Mouse (Mus musculus) midbrain, postnatal 0 days (tissue): ENCODE data around the gene Usp15. TPM values are rescaled to one million over a fixed set of nuclear protein-coding genes. Genes with fewer than 3 reads are reported as not detected.

Experiments
- ATAC-seq: fragments of 200-750 bp; cut with Nextera tagmentation; 2 replicates; pipeline ENCODE4 v1.8.0; 2017; ENCODE audit warnings: moderate number of reproducible peaks, mild to moderate bottlenecking, moderate TSS enrichment, moderate library complexity; ENCODE audit not compliant: low FRiP score
- DNase-seq: peaks from one replicate; pipeline ENCODE4 v3.0.0-alpha.2; 2015; ENCODE audit warnings: low spot score
- H3K27ac ChIP-seq: fragments of 300-500 bp; sonication (generic); 2 replicates; pipeline ENCODE4 v1.5.1; 2014; ENCODE audit warnings: low read depth, mild to moderate bottlenecking, low read length, mixed read lengths
- H3K27me3 ChIP-seq: fragments of 300-500 bp; sonication (generic); 2 replicates; pipeline ENCODE4 v1.6.1; 2014; ENCODE audit warnings: low read length, control low read depth, mixed read lengths; ENCODE audit not compliant: insufficient read depth
- H3K36me3 ChIP-seq: fragments of 300-500 bp; sonication (generic); 2 replicates; pipeline ENCODE4 v1.6.1; 2014; ENCODE audit warnings: low read length, control low read depth, mixed read lengths; ENCODE audit not compliant: insufficient read depth
- H3K4me1 ChIP-seq: fragments of 300-500 bp; sonication (generic); 2 replicates; pipeline ENCODE4 v1.6.1; 2014; ENCODE audit warnings: mild to moderate bottlenecking, control low read depth, antibody characterized with exemption, low read length, mixed read lengths; ENCODE audit not compliant: insufficient read depth
- H3K4me2 ChIP-seq: fragments of 300-500 bp; sonication (generic); 2 replicates; pipeline ENCODE4 v1.6.1; 2014; ENCODE audit warnings: low read depth, mild to moderate bottlenecking, low read length, mixed read lengths; ENCODE audit not compliant: poor library complexity, severe bottlenecking
- H3K4me3 ChIP-seq: fragments of 300-500 bp; sonication (generic); 2 replicates; pipeline ENCODE4 v1.5.1; 2014; ENCODE audit warnings: low read depth, mild to moderate bottlenecking, low read length, moderate library complexity
- H3K9ac ChIP-seq: fragments of 300-500 bp; sonication (generic); replicated peaks from 2 replicates; pipeline ENCODE4 v1.6.1; 2014; ENCODE audit warnings: mild to moderate bottlenecking, low read length, moderate library complexity, mixed read lengths; ENCODE audit not compliant: poor library complexity, severe bottlenecking
- H3K9me3 ChIP-seq: fragments of 300-500 bp; sonication (generic); 2 replicates; pipeline ENCODE4 v1.6.1; 2016; ENCODE audit warnings: low read length, control low read depth
- CTCF ChIP-seq: IDR thresholded peaks from 2 replicates; pipeline ENCODE4 v1.5.1; 2016; ENCODE audit warnings: antibody characterized with exemption, mild to moderate bottlenecking
- WGBS: fragments of 180-500 bp; shearing (Covaris S2); extraction: QIAGEN DNeasy Blood & Tissue Kit; methylation state at CpG from one replicate; pipeline ENCODE4 v1.1.7; 2014; 5-methylcytosine and 5-hydroxymethylcytosine counted together
- polyA plus RNA-seq: library from polyadenylated mRNA; unstranded; fragments of >200 nt; fragmentation: Nextera tagmentation; extraction: Ambion mirVana; gene quantifications from 2 replicates; pipeline ENCODE4 v1.2.1, GENCODE M21; 2015
- total RNA-seq: library from RNA; depleted of rRNA; stranded (reverse); fragments of >200 nt; gene quantifications from 2 replicates; pipeline ENCODE4 v1.2.3, GENCODE M21; 2014

Gene Usp15
- total and polyA plus RNA-seq, 2 experiments from 2014 or later = 62.0 to 65.4 TPM

GRCm38 (mm10) chr10:123201981-123202758, 5.4 kb upstream of the Usp15 start:
- H3K27me3 ChIP-seq = no peaks in the 10 kb centered on the region
- no peak overlapping the region for H3K4me2 ChIP-seq
- DNase-seq (no peak), ATAC-seq (no peak)
- no peak overlapping the region for H3K27ac ChIP-seq
- no peak overlapping the region for H3K4me3 ChIP-seq
- 83% methylated on average over 23 of the region's 23 CpGs for WGBS
- TF ChIP-seq CTCF = no peak
- H3K36me3 ChIP-seq = no peaks in the 10 kb centered on the region
- H3K9me3 ChIP-seq = no peaks in the 10 kb centered on the region
- H3K9ac ChIP-seq = no peak overlapping the region
- no peaks in the 10 kb centered on the region for H3K4me1 ChIP-seq

DNA sequence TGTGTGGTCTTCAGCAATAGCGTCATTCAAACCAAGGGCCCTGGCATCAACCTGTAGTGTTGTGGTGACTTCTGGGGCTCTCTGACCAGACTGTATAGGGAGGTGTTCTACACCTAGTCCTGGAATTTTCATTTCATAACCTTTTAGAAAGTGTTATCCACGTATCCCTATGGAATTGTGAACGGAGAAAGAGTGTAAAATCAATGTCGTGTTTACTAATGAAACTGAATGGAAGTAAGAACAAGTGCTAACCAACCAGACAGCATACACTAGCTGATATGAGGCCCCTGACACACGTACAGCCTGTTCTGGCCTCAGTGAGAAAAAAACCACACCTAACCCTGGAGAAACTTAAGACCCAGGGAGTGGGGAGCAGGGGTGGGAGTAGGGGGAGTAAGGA, 4.6 kb upstream of the Usp15 start:
- no peaks in the 10 kb centered on the region for H3K4me1 ChIP-seq
- no peak overlapping the region for H3K4me2 ChIP-seq
- no peak for TF ChIP-seq CTCF
- DNase-seq = no peak
- H3K27me3 ChIP-seq = no peaks in the 10 kb centered on the region
- no peaks in the 10 kb centered on the region for H3K36me3 ChIP-seq
- no peak overlapping the region for H3K9ac ChIP-seq
- WGBS = 90% methylated on average over 5 of the region's 5 CpGs
- ATAC-seq = no peak
- no peak overlapping the region for H3K27ac ChIP-seq
- H3K4me3 ChIP-seq = no peak overlapping the region
- no peaks in the 10 kb centered on the region for H3K9me3 ChIP-seq

DNA sequence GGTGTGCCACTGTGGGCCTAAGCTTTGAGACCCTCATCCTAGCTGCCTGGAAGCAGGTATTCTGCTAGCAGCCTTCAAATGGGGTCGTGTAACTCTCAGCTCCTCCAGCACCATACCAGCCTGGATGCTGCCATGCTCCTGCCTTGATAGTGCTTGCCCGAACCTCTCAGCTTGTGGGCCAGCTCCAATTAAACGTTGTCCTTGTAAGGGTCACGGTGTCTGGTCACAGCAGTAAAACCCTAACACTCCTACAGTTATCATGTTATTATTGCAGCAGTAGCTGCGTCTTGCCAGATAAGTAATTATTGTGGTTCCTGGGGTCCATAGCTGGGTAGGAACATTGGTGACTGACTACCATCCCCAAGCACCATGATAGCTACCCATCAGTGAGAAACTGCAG, 4.2 kb upstream of the Usp15 start:
- H3K36me3 ChIP-seq = no peaks in the 10 kb centered on the region
- H3K4me3 ChIP-seq = no peak overlapping the region
- ATAC-seq (no peak), DNase-seq (no peak)
- WGBS = 89% methylated on average over 5 of the region's 5 CpGs
- H3K9ac ChIP-seq = no peak overlapping the region
- H3K27me3 ChIP-seq = no peaks in the 10 kb centered on the region
- H3K4me2 ChIP-seq = no peak overlapping the region
- TF ChIP-seq CTCF = no peak
- no peak overlapping the region for H3K27ac ChIP-seq
- H3K9me3 ChIP-seq = no peaks in the 10 kb centered on the region
- no peaks in the 10 kb centered on the region for H3K4me1 ChIP-seq

DNA sequence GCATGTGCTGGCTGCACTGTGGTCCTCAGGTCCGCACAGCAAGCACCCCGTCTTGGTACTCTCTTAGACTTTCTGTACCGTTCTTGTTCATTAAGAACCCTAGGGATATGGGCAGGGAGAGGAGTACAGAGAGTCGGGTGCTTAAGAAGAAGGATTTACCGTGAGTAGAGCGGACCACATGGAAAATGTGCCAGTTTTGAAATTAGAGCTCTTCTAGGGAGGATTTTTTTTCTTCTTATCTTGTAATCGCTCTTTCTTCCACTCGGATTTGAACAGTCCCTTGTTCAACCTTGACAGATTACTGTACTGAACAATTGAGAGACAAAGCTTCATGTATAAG, 3.5 kb upstream of the Usp15 start:
- H3K9me3 ChIP-seq = no peaks in the 10 kb centered on the region
- H3K4me1 ChIP-seq = peaks cover 2% of the 10 kb centered on the region; the same call in 1 of the 2 replicates
- H3K36me3 ChIP-seq = no peaks in the 10 kb centered on the region
- ATAC-seq = no peak
- 86% methylated on average over 8 of the region's 8 CpGs for WGBS
- no peak overlapping the region for H3K27ac ChIP-seq
- no peak overlapping the region for H3K4me3 ChIP-seq
- DNase-seq = no peak
- H3K27me3 ChIP-seq = no peaks in the 10 kb centered on the region
- H3K4me2 ChIP-seq = no peak overlapping the region
- TF ChIP-seq CTCF = no peak
- no peak overlapping the region for H3K9ac ChIP-seq

- WGBS = 85% methylated on average over 19 of the region's 19 CpGs
- ATAC-seq (no peak), DNase-seq (no peak)
- H3K4me2 ChIP-seq = no peak overlapping the region
- no peaks in the 10 kb centered on the region for H3K9me3 ChIP-seq
- H3K9ac ChIP-seq = no peak overlapping the region
- H3K36me3 ChIP-seq = no peaks in the 10 kb centered on the region
- no peaks in the 10 kb centered on the region for H3K27me3 ChIP-seq
- H3K4me1 ChIP-seq = peaks cover 6% of the 10 kb centered on the region; the same call in 1 of the 2 replicates
- TF ChIP-seq CTCF = no peak
- H3K27ac ChIP-seq = no peak overlapping the region
- H3K4me3 ChIP-seq = no peak overlapping the region
Observed at GRCm38 (mm10) chr10:123199615-123200319, 3.0 kb upstream of the Usp15 start.

DNA sequence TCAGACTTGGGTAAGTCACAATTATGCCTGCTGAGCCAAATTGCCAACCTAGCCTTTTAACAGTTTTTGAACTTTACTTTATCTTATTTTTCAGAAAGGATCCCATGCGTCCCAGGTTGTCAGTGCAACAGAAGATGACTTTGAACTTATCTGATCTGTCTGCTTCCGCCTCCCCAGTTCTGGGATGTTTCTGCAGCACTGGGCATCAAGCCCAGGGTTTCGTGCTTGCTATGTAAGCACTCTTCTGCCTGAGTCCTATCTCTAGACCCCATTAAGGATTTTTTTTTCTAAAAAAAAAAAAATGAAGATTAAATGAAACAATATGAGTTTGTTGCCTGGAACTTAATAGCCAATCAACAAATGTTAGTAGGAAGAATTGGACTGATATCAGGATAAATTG, 2.3 kb upstream of the Usp15 start:
- ATAC-seq = no peak
- H3K4me2 ChIP-seq = no peak overlapping the region
- no peaks in the 10 kb centered on the region for H3K27me3 ChIP-seq
- H3K9ac ChIP-seq = no peak overlapping the region
- H3K9me3 ChIP-seq = no peaks in the 10 kb centered on the region
- no peak overlapping the region for H3K27ac ChIP-seq
- no peak for DNase-seq
- no peak overlapping the region for H3K4me3 ChIP-seq
- H3K36me3 ChIP-seq = no peaks in the 10 kb centered on the region
- peaks cover 6% of the 10 kb centered on the region; the same call in 1 of the 2 replicates for H3K4me1 ChIP-seq
- 89% methylated on average over 3 of the region's 3 CpGs for WGBS
- no peak for TF ChIP-seq CTCF
